Mouse (Mus musculus) ovary, adult 18-20 months (tissue): ENCODE measurements around the gene 4930447F04Rik.

Experiments
- DNase-seq: peaks from one replicate; pipeline ENCODE4 v3.0.0; 2022; ENCODE audit warnings: low spot score, mixed read lengths

4930447F04Rik gene

GRCm38 (mm10) chrX:66304124-66304523 lies at the start of gene 4930447F04Rik:
TSS of gene 4930447F04Rik (minus strand) at chrX:66304224.
- no peak for DNase-seq
